Comparison of ENCODE assay signal across 10 mouse cellular contexts in the genomic region with DNA sequence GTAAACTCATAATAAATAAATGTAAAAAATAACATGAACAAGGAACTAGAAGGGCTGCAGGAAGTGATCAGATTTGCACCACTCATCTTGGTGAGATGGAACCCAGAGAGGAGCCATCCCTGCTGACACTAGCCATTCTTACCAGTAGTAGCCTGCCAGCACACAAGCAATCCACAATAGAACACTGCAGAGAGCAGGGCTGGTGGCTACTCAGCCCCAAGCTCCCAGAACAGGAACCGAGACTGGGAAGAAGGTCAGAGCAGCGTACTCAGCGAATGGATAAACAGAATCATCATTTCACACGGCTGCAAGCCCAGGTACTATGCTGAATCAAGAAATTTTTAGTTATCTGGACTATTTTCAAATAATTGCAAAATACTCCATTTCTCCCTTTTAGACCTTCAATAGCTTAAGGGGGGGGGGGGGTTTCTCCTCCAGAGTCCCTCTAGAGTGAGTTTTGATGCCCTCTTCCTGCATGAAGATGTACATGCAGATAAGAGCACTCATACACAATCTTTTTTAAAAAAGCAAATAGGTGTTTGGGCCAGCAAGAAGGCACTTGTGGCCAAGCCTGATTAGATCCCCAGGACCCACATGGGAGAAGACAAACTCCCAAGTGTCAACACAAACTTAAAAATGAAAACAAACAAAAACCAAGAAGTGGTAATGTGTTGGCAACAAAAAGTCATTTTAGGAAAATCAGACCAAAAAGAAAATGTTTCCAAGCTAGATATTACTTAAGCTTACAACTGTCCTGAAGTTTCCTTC. TPM values are rescaled to one million over a fixed set of nuclear protein-coding genes. Genes with fewer than 3 reads are reported as not detected.
A peak's percentile ranks its signal among the peaks of the same experiment; 100 is the strongest.
DNase-seq lines count a peak whose midpoint lies in the region; ATAC-seq lines count a peak whose summit lies in the region.
"Had no signal": no experiment of that assay in that cellular context is flagged by ENCODE, and none has a peak within 500 bp of the region (broad histone marks: within the 10 kb centered on the region; RNA-seq: fewer than 3 reads in every experiment).

No protein-coding gene starts in this region.

- ATAC-seq in heart, embryonic 15.5 days (replicated peaks; ENCODE audit: insufficient number of reproducible peaks, insufficient read depth, low FRiP score, low read depth), result no peak

- peaks cover 9% of the 10 kb centered on the region for H3K36me3 ChIP-seq in heart, embryonic 15.5 days
- H3K36me3 ChIP-seq in splenic B cell, adult 2 months (ENCODE audit: control insufficient read depth, insufficient read depth, low read length, poor library complexity, severe bottlenecking), result peaks cover 14% of the 10 kb centered on the region

- no peak overlapping the region for H3K9ac ChIP-seq in heart, embryonic 15.5 days
- H3K9ac ChIP-seq: neural tube, embryonic 12.5 days had no signal

- H3K4me1 ChIP-seq in heart, embryonic 15.5 days (replicated peaks), result peaks cover 49% of the 10 kb centered on the region

- H3K27me3 ChIP-seq in heart, embryonic 15.5 days, result no peaks in the 10 kb centered on the region
- H3K27me3 ChIP-seq in splenic B cell, adult 2 months (ENCODE audit: control insufficient read depth, insufficient read depth, low read length, poor library complexity, severe bottlenecking), result no peaks in the 10 kb centered on the region
- H3K27me3 ChIP-seq: neural tube, embryonic 12.5 days had no signal

- 0 out of 2 replicates have a peak overlapping the region, but pooled peaks have one; percentile 16 for H3K27ac ChIP-seq in heart, embryonic 15.5 days
- H3K27ac ChIP-seq: neural tube, embryonic 12.5 days had no signal

- WGBS in heart, embryonic 15.5 days, result 54% methylated on average over 4 of the region's 4 CpGs

- H3K4me2 ChIP-seq in heart, embryonic 15.5 days, result peak overlapping the region; percentile 84; the same call in 1 of the 2 replicates

- DNase-seq in gastrocnemius, adult 18-20 months (ENCODE audit: low spot score), result peak; percentile 20
- DNase-seq in gastrocnemius, postnatal 4 days (ENCODE audit: low spot score in 2 of 2), result no peak
- peak; percentile 45 for DNase-seq in lung, postnatal 36 days
- DNase-seq in lung, postnatal 25 days (ENCODE audit: low spot score), result no peak
- DNase-seq in splenic B cell, adult 2 months (ENCODE audit: low read depth, low spot score), result peak; percentile 62
- DNase-seq in cerebellum, postnatal 36 days, result no peak
- no peak for DNase-seq in left cerebral cortex, postnatal 10 days (ENCODE audit: extremely low spot score in 1 of 2, low spot score in 2 of 2)
- DNase-seq: adrenal gland, adult 2 months had no signal

- no peak overlapping the region for H3K4me3 ChIP-seq in heart, embryonic 15.5 days
- H3K4me3 ChIP-seq: neural tube, embryonic 12.5 days had no signal

- intact Hi-C loops in left cerebral cortex, postnatal 10 days (cut with DNase I), result loop anchor here (10.0 kb wide), 2 partner anchors 189 to 261 kb away; no protein-coding TSS in a partner anchor

- H3K9me3 ChIP-seq in heart, embryonic 15.5 days (replicated peaks), result no peaks in the 10 kb centered on the region
- H3K9me3 ChIP-seq: neural tube, embryonic 12.5 days had no signal

RNA-seq across cellular contexts. Expression of a gene that starts 4.4 kb away (rescaled TPM):
- 10 to 100 TPM; 10.9 to 11.0 TPM for total RNA-seq in gastrocnemius, adult 18-20 months (2021)
- 1 to 10 TPM; 6.3 to 6.6 TPM for total RNA-seq in gastrocnemius, postnatal 4 days (2021)
- 22.0 TPM in 2 replicates for polyA plus RNA-seq in heart, embryonic 15.5 days (2015; fragmentation: Nextera tagmentation; extraction: Ambion mirVana)
- 1 to 10 TPM; 2.9 to 3.8 TPM for total RNA-seq in left cerebral cortex, postnatal 10 days (2021)

RNA-seq across cellular contexts. Expression of a gene that starts 4.6 kb away (rescaled TPM):
- total RNA-seq in gastrocnemius, adult 18-20 months (2021), result 10 to 100 TPM; 55.8 to 58.1 TPM
- total RNA-seq in gastrocnemius, postnatal 4 days (2021), result 10 to 100 TPM; 92.2 to 94.5 TPM
- 78.9 and 87.9 TPM in 2 replicates for polyA plus RNA-seq in heart, embryonic 15.5 days (2015; fragmentation: Nextera tagmentation; extraction: Ambion mirVana)
- 10 to 100 TPM; 63.2 to 63.9 TPM for total RNA-seq in left cerebral cortex, postnatal 10 days (2021)

Comparison
In these comparisons a context has a peak if more than half of its experiments do, and no peak if none do; other contexts are left out.
1. DNase-seq: peak in gastrocnemius, adult 18-20 months (single experiment), lung, postnatal 36 days (single experiment) and splenic B cell, adult 2 months (single experiment); none in gastrocnemius, postnatal 4 days (0 of 2), lung, postnatal 25 days (single experiment), cerebellum, postnatal 36 days (0 of 2) and left cerebral cortex, postnatal 10 days (0 of 2).